Mouse (Mus musculus) kidney, adult 9 months (tissue): ENCODE results near the gene Gse1.
A peak's percentile ranks its signal among the peaks of the same experiment; 100 is the strongest.

ENCODE experiments used
- DNase-seq: peaks from one replicate; pipeline ENCODE4 v3.0.0; 2022

Gene Gse1

DNA sequence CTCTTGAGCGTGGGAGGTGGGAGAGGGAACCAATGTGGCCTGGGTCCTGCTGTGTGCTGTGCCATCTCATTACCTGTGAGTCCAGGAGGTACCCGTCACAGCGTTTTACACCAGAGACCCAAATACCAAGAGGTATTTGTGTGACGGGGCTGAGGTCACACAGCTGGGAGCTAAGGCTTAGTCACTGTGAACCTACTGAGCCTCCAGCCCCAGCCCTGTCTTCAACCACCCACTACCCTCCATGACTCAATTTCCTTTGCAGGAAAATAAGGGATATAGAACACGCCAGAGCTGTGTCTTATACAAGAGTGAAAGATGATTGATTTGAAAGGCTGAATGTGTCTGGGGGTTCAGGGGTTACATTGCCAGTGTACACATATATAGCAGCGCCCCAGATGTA is 234.4 kb downstream of the Gse1 start:
- no peak for DNase-seq

DNA sequence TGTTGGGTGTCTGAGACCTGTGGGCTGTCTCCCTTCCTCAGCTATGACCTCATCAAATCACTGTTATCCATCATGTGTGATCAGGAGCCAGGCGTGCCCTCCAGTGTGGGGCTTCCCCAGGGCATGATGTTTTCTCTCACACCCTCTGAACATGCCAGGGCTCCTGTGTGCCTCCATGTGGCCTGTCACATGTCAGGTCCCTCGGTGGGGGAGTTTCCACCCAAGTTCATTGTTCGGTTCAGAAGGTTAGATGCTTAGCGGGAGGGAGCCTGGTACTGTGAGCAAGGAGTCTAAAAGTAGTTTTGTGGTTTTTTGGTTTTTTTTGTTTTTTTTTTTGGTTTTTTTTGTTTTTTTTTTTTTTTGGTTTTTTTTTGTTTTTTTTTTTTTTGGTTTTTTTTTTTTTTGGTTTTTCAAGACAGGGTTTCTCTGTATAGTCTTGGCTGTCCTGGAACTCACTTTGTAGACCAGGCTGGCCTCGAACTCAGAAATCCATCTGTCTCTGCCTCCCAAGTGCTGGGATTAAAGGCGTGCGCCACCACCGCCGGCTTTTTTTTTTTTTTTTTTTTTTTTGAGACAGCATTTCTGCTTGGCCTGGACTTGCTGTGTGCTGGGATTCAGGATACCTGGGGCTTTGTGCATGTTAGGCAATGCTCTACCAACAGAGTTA is 235.8 kb downstream of the Gse1 start:
- DNase-seq: no peak

DNA sequence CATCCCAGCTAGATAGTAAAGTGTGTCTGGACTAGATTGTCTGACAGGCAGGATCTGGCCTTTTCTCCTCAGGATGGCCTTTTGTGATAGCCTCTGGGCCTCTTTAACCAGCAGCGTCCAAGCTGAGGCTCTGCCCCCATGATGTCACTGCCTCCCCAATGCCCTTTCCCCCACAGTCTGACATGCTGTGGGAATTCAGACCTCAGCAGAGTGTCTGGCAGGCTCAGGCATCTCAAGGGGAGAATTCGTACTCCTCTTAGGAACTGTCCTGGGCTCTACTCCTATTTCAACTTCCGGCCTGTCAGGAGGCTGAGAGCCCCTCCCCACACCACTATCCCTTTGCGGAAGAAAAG is 236.3 kb downstream of the Gse1 start:
- DNase-seq: no peak

DNA sequence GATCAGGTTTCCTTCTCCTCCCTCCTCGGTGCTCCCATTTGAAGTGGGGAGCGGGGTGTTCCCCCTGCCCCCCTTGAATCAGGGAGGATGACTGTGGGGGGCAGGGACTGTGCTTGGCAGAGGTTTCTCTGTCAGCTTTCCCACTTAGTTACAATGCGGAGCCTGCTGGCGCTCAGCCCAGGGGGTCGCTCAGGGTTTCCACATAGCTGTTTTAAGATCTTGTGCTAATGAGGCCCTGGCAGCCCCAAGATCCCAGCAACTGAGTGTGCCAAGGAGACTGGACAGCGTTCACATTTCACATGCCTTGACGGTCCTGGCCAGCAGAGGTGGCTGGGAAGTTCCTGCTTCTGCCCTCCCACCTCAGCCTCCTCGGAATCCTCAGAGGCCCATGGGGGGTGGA is 237.5 kb downstream of the Gse1 start:
- no peak for DNase-seq

DNA sequence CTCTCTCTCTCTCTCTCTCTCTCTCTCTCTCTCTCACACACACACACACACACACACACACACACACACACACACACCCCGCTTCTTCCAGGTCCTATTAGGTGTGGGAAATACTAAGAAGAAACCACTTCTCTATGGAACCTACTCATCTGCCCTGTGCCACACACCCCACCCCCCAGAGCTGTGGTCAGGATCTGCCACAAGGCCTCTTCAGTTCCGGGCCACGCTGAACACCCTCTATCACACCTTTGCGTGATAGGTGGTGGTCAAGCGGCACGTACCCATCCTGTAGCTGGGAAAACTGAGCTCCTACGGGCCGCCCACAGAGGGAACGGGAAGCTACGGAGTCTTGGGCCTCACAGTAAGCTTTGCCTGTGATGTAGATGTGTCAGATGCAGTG is 238.0 kb downstream of the Gse1 start:
- no peak for DNase-seq

DNA sequence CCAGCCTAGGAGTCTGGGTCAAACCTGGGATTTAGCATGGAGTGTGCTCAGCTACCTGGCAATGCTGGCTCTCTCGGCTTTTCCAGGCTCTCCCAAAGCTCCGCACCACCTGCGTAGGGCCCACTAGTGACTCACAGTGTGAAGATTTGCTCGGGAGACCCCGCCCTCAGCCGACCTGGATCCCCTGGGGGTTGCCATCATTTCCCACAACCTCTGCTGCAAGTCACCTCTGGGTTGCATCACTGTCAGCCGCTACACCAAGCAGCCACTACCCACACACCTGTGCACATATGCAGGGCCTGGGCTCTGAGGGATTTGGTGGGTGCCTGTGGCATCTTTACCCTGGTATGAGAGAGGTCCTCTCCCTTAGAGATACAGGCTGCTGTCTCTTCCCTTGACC is 239.3 kb downstream of the Gse1 start:
- no peak for DNase-seq

DNA sequence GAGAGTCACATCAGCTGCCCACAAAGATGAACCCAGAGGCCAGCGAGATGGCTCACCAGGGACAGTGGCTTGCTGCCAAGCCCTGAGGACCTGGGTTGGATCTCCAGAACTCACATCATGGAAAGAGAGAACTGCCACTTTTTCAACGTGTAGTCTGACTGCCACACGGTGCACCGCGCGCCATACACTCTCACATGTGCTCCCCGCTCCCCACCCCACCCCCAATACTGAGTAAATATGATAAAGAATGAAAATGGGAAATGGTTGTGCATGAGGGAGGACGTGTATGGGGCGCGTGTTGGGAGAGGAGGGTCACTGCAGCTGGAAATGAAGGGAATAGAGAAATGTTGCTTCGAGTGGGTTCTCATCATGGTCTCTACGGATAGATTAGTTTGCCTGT is 241.9 kb downstream of the Gse1 start:
- no peak for DNase-seq

DNA sequence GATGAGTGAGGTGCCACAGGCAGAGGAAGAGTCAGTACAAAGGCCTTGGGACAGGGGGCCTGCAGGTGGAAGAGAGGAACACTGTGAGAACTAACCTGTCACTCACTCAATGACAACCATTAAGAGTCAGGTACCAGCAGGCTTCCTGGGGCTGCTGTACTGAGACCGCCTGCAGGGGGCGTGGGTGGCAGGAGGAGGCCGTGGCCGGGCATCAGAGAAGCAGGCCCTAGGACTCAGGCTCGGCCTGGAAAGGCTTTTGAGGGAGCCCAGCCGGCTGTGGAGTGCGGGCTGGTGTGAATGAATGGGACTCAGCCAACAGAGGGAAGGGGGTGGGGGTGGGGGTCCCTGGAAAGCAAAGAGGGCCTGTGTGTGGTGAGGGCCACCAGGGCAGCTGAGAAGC is 242.9 kb downstream of the Gse1 start:
- DNase-seq: peak; percentile 46

DNA sequence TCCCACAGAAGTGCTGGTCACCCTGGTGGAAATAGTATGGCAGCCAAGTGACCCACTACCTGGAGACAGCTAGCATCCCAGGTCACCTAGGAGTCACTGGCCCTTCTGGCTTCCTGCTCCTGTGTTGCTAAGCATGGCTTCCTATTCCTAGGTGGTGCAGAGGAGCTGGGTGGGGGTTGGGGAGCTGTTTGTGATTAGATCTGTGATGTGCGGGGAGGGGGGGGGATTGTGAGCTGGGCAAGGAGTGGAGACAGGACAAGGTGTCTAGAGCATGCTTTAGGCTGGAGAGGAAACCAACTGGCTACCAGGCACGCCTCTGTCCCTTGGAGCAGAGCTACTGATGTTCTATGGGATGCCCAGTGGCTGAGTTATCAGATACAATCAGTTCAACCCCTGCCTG is 243.5 kb downstream of the Gse1 start:
- no peak for DNase-seq

DNA sequence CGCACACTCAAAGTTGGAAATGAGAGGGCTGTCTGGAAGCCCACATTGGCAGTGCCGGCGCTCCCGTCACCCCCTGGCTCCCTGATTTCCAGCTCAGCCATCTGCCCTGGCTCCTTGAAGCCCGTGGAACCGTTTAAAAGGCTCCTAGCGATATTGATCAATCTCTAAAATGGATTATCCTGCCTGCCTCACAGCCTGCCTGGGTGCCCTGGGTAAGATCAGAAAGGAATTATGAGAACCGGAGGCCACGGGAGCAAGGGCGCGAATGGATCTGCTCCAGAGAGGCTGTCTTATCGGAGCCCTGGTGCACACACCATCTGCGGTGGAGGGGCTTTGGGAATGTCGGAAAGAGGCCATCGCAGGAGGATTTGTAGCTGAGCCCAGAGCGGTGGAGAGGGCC is 244.0 kb downstream of the Gse1 start:
- DNase-seq: no peak

DNA sequence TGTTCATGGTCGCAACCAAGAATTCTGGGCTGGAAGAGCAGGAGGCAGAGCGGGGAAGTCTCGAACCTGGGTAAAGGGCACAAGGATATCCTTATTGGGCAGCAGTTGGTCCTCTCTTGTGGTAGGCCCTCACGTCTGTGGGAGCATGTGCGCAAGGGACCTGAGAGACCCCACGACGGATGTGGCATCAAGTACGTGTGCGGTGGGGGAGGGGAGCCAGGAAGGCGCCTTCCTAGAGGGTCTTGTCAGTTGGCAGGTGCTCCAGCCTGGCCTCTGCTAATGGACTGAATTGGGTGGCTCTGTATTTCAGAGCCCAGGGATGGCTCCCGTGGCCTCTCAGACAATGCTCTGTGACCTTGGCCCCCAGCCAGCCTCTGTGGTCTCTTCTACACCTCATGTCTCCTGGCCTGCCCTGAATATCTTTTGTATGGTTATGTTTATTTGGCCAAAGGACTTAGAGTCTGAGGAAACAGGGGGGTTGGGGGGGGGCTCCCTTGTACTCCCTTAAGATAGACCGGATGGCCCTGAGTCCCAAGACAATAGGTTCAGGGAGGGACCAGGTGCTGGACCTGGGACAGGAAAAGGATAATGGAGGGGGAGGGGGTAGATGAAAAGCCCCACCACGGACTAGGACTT is 245.6 kb downstream of the Gse1 start:
- DNase-seq: peak; percentile 45

DNA sequence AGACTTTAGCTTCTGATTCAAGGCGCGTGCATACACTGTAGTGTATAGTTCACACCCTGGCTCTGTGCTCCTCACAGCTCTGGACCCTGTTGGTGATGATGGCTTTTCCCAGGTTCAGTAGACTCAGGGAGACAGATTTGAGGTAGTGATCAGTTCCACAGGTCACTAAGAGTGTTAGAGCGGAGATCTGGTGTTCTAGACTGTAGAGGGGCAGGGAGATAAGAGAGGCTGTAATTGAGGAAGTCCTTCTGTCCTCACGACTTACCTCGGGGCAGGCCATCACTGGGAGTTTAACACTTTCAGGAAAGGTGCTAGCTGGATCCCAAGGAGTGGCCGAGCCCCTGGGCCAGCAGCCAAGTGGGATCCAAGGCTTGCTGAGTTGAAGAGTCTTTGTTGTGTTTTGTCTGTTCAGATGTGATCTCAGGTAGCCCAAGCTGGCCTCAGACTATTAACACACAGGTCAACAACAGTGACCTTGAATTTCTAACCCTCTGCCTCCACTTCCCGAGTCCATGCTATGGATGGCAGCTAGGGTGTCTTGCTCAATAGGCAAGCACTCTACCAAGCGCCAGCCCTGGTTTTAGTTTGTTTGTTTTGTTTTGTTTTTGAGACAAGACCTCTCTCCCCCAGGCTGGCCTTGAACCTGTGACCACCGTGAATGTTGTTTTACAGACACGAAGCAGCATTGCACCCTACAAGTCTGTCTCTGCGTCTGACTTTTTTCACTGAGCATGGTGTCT is 246.4 kb downstream of the Gse1 start:
- DNase-seq: no peak

DNA sequence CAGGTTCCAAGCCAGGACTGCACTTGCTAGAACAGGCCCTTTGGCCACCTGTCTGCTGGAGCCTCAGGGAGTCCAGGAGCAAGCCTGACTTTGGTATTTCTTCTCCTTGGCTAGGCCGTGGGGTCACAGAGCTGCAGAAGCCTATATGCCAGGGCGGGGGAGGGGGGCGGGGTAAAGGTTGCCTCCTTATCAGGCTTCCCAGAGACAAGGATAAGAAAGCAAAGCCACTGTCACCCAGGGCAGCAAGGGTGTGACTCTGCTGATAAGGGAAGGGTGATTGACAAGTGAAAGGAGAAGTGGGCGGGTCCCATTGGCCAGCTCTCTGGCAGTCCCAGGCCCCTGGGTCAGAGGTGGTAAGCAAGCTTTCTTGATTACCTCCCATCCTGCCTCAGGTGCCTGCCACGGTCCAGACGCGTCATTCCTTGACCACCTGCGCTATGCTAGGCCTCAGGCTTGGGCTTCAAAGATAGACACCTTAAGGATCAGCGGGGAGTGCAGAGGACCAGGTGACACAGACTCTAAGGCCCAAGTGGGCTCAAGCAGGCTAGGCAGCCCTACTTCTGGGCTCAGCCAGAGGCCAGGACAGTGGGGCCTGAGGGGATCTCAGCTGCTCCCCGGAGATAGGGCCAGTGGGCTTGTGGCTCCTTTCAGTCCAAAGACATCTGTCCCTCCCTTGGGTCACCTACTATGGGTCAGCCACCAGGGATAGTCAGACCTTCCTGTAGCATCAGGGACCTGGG is 247.4 kb downstream of the Gse1 start:
- no peak for DNase-seq

DNA sequence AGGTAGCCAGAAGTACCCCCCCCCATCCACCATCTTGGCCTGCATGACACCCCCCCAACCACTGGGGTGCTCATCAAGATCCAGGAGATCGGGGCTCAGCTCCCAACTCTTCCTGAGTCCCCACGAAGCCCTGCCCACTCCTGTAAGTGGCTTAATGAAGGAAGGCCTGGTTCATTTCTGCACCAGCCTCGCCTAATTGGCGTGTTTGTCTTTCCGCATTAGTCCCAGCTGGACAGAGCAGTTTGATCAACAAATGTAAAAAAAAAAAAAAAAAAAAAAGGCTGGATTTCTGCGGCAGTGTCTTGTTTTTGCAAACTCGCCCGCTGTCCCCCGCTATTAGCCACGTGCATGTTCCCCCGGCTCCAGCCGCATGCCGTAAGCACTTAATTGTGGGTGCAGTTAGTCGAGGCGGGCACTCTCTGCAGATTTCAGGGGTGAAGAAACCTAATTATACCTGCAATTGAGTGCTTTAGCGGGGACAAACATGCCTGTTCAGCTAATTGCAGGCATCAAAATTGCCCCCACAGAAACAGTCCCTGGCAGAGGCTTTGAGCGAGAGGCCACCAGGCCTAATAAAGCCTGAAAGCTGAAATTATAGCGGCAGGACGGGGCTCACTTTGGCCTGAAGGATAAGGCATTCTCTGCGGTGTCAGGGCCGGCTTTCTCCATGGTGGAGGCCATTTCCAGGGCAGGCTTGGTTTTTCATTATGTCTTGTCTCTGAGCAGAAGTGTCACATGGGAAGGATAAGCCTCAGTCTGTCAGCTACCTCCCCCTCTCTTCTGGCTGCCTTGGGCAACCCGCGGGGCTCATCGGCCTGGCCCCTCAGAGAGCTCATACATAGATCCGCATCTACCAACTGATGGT is 248.7 kb downstream of the Gse1 start:
- DNase-seq: no peak

DNA sequence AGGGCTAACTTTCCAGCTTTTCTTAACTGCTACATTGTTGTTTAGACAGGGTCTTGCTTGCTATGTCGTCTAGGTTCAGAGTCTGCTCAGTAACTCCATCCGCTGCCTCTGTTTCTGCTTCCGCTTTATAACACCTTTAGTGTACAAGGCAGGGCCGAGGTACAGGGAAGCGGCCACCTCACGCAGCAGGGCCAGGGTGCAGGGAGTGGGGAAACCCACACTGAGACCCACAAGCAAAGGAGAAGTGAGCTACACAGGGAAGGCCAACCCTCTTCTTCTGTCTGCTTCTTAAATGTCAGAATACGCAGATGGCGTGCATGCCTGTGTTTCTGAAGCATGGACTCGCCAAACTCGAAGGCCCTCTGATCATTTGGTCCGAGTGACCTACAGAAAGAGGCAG is 250.5 kb downstream of the Gse1 start:
- no peak for DNase-seq

DNA sequence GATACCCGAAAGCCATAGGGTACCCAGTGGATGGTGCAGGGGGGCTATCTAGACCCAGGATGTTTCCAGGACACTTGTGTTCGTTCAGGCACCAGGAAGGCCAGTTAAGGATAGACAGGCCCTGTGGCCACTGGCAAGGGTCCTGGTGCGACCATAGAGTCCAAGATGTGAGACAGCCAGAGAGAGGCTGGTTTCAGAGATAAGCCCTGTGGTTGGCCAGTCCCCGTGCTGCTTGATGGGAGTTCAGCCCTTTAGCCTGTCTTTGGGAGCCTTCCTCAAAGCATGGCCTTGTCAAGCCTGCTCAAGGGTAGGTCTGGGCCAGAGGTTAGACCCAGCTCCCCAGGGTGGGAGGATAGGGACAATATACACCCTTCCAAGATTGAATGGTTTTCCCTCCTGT is 251.4 kb downstream of the Gse1 start:
- no peak for DNase-seq

DNA sequence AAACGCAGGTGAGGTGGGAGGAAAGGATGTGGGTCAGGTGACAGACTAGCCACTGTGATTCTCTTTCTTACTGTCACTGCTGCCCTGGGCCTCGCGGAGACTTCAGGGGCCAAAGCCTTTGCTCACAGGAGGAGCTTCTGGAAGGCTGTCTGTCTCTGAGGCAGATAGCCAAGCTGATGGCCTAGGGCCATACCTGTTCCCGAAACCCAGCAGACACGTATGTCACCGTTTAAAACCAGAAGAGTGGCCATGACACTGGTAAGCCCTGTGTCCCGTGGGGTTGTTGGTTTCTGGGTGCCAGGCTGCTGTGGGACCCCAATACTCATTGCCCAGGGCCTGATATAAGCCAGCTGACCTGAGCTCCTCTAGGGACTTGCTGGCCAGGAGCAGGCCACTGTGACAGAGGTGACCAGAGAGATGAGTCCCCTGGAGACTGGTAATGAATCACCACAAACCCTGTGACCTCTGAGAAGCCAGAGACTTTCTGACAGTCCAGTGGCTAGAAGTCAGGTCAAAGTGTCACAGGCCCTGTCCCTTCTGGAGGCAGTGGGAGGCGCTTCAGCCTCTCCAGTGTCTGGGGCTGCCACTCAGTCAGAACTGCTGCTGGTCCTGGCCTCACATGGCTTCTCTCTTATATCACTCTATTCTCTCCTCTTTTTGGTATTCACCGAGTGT is 253.9 kb downstream of the Gse1 start:
- DNase-seq: peak; percentile 62

DNA sequence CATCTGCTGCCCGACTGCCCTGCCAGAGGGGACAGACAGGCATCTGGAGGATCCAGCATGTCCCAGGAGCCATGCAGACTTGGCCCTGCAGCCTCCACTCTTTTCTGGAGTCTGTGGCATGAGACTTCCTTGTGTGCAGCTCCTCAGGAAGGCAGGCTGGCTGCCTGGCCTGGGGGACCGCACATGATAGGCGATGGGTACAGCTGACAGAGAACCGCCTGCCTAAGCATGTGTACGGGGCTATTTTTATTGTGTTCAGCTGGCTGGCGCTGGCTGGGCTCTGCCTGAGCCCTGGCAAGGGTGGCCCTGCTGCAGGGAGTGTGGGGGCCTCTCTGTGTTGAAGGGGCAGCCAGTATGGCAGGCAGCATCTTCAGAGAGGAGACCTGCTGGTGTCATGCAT is 256.2 kb downstream of the Gse1 start:
- no peak for DNase-seq

DNA sequence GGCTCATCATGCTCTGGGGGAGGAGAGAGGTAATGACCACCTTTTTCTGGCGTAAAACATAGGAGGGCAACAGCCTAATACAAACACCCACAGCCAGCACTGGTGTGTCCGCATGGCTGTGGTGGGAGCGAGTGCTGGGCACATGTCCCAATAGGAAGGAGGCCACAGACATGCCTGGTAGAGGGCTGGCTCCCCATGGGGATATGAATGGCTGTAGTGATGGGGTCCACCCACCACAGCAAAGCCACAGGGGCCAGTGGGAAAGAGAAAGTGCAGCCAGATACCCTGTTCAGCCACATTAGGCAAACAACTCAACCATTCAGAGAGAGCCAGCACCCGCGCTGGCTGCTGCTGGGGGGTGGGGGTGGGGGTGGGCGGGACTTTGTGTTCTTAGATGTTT is 256.9 kb downstream of the Gse1 start:
- DNase-seq: peak; percentile 18

DNA sequence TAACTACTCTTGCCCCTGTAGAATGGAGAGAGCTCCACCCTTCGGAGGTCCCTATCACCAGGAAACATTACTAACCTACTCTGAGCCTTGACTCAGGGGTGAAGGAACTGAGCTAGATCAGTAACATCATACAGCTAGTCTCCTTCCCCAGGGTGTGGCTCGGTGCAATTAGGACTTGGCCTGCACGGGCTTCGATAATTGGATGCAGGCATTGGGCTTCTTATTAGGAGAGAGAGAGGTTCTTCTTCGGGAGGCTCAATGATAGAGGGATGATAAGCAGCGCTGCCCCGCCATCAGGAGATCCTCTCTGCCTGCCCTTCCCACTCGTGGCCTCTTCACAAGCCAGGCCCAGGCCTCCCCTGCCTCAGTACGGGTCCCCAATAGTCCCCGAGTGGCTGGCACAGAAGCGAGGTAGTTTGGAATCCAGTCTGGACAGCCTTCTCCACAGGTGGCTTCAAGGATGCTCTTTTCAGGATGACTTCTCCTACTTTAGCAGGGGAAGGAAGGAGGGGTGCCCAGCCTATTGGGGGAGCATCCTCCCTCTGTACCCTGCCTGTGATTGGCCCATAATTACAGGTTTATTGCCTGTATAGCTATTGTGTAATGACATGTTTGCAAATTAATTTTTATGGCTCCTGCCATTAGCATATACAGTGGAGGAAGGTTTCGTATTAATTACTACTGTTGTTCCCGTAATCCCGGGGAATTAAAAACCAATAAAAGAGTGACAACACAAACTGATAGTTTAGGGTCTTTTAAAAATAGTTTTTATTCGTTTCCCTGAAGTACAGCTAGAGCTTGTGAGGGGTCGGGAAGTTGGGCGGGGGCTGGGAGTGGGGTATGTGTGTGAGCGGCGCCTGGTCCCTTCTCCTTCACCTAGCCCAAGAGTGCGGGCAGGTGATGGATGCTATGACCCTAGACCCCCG is 257.6 kb downstream of the Gse1 start:
- DNase-seq: no peak
